Mouse (Mus musculus) midbrain, embryonic 12.5 days (tissue): ENCODE measurements around the gene Msrb3. TPM values are rescaled to one million over a fixed set of nuclear protein-coding genes. Genes with fewer than 3 reads are reported as not detected.

Source experiments
- ATAC-seq: fragments of 200-750 bp; cut with Nextera tagmentation; 2 replicates; pipeline ENCODE4 v1.8.0; 2017; ENCODE audit warnings: low read depth, moderate TSS enrichment, moderate library complexity; ENCODE audit not compliant: low FRiP score
- H3K27ac ChIP-seq: fragments of 300-500 bp; sonication (generic); replicated peaks from 2 replicates; pipeline ENCODE4 v1.5.1; 2016; ENCODE audit warnings: mild to moderate bottlenecking
- H3K27me3 ChIP-seq: fragments of 300-500 bp; sonication (generic); 2 replicates; pipeline ENCODE4 v1.6.1; 2016; ENCODE audit warnings: mild to moderate bottlenecking
- H3K36me3 ChIP-seq: fragments of 300-500 bp; sonication (generic); 2 replicates; pipeline ENCODE4 v1.6.1; 2016
- H3K4me1 ChIP-seq: fragments of 300-500 bp; sonication (generic); 2 replicates; pipeline ENCODE4 v1.6.1; 2016
- H3K4me2 ChIP-seq: fragments of 300-500 bp; sonication (generic); replicated peaks from 2 replicates; pipeline ENCODE4 v1.6.1; 2016; ENCODE audit warnings: mild to moderate bottlenecking, moderate library complexity
- H3K4me3 ChIP-seq: fragments of 300-500 bp; sonication (generic); 2 replicates; pipeline ENCODE4 v1.5.1; 2016; ENCODE audit warnings: mild to moderate bottlenecking
- H3K9ac ChIP-seq: fragments of 300-500 bp; sonication (generic); replicated peaks from 2 replicates; pipeline ENCODE4 v1.6.1; 2016; ENCODE audit warnings: mild to moderate bottlenecking, moderate library complexity
- H3K9me3 ChIP-seq: fragments of 300-500 bp; sonication (generic); 2 replicates; pipeline ENCODE4 v1.6.1; 2016; ENCODE audit warnings: mild to moderate bottlenecking
- WGBS: fragments of 180-500 bp; shearing (Covaris S2); methylation state at CpG from one replicate; pipeline ENCODE4 v1.1.7; 2016; 5-methylcytosine and 5-hydroxymethylcytosine counted together
- polyA plus RNA-seq: library from polyadenylated mRNA; unstranded; fragments of >200 nt; fragmentation: Nextera tagmentation; extraction: Ambion mirVana; gene quantifications from 2 replicates; pipeline ENCODE4 v1.2.1, GENCODE M21; 2016

Gene Msrb3
- polyA plus RNA-seq, 1 experiment from 2014 or later: 3.6 TPM

DNA sequence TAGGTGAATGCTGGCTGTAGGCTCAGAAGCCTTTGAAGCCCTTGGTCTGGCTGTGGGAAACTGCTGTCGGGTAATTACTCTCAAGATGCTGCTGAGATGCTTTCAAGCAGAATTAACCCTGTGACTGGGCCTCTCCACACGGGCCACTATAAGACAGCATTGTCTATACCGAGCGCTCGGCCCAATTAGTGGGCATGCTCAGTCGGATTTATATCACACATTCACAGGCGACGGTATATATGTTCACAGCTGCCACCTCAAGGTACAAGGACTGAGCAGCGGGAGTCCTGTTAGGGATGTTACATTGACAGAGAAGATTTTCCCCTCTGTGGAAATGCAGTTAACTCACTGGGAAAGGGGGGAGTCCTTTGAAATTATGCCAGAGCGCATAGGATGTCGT is 73.3 kb downstream of the Msrb3 start:
- Histone ChIP-seq H3K9me3 (no peaks in the 10 kb centered on the region), H3K27ac (peak overlapping the region; percentile 30; the same call in 1 of the 2 replicates), H3K4me2 (no peak overlapping the region; the same call in 1 of the 2 replicates), H3K36me3 (no peaks in the 10 kb centered on the region), H3K4me1 (peaks cover 29% of the 10 kb centered on the region; the same call in 1 of the 2 replicates), H3K9ac (no peak overlapping the region), H3K27me3 (no peaks in the 10 kb centered on the region), H3K4me3 (no peak overlapping the region)
- ATAC-seq: peak; percentile 91
- WGBS: 38% methylated on average over 11 of the region's 11 CpGs

DNA sequence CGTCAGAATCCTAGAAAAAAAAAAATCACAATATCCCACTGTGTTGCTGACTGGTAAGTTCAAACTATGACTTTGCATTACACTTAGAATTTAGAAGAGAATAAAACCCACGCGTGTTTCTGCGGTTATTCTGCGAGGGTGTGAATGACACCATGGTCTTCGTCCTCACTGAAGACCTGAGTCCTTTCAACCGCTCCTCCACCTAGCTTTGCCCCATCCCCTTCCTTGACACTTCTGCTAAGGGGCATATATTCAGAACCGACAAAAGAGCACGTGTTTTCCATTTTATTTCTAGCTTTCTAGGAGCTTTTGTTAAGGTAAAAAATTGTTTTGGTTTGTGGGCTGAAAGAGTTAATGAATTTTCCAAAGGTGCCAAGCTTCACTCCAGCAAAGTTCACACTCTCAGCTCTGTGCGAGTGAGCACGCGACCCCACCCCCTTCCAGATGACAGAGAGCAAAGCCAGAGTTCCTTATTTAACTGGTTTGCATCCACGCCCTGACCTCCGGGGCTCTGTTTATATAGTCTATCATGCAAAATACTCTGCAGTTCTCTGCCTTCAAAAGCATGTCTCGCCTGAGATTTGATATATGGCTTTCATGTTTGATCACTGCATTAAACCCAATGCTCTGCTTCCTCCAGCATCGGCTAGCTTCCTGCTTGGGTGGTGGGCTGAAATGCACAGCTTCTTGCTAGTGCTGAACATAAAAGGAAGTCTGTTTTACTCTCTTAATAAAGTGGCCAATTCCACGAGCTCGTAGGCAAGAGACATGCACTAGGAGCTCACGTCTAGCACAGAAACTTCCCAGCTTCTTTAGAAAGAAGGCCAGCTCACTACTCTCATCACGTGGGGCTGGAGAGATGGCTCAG is 77.2 kb downstream of the Msrb3 start:
- no peak overlapping the region for H3K4me2 ChIP-seq
- ATAC-seq: no peak
- H3K36me3 ChIP-seq: no peaks in the 10 kb centered on the region
- H3K9ac ChIP-seq: no peak overlapping the region
- H3K4me3 ChIP-seq: no peak overlapping the region
- no peaks in the 10 kb centered on the region for H3K9me3 ChIP-seq
- H3K4me1 ChIP-seq: peaks cover 29% of the 10 kb centered on the region; the same call in 1 of the 2 replicates
- H3K27me3 ChIP-seq: no peaks in the 10 kb centered on the region
- no peak overlapping the region for H3K27ac ChIP-seq
- 57% methylated on average over 20 of the region's 20 CpGs for WGBS

DNA sequence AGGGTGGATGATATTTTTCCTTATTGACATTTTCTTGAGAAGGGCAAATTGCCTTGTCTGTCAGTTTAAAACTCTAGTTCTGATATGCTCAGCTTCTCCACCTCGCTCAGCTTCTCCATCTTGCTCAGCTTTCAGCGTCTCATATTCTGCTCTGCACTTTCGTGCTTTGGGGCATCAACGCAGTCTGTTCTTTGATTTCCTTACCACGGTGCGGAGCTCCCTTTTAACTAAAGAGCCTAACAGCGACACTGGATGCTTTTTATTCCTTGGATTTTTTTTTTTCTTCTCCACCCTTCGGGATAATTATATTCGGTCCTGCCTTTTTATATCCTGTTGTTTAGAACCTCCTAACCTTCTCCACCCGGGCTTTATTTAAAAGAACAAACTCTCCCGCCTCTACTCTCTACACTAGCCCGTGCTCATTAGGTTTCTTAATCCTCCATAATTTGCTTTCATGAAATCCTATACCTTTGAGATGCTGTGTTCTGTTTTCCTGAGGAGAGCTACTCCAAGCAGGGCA is 78.1 kb downstream of the Msrb3 start:
- Histone ChIP-seq H3K27me3 (no peaks in the 10 kb centered on the region), H3K4me3 (no peak overlapping the region), H3K9ac (no peak overlapping the region), H3K4me2 (no peak overlapping the region), H3K27ac (no peak overlapping the region), H3K4me1 (peaks cover 23% of the 10 kb centered on the region; the same call in 1 of the 2 replicates), H3K9me3 (no peaks in the 10 kb centered on the region), H3K36me3 (no peaks in the 10 kb centered on the region)
- no peak for ATAC-seq
- 33% methylated on average over 12 of the region's 12 CpGs for WGBS

DNA sequence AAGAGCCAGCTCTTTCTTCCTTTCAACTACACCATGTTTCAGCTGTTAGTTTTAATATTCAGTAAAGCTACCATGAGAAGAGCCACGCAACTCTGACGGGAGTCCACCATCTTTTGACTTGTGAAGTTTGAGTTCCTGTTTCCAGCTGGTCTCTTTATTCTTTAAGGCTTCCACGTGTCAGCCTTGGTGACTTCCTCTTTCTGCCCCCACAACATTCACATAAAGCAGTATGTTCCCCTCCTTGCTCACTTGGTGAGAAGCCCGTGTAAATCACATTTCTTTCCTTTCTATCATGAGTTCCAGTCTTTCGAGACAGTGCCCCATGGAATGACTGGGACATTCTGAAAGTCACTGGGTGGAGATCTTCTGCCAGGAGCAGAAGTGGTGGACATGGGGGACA is 83.6 kb downstream of the Msrb3 start:
- Histone ChIP-seq H3K36me3 (no peaks in the 10 kb centered on the region), H3K4me1 (peaks cover 17% of the 10 kb centered on the region), H3K27ac (no peak overlapping the region), H3K9ac (no peak overlapping the region), H3K4me3 (no peak overlapping the region), H3K9me3 (no peaks in the 10 kb centered on the region), H3K4me2 (no peak overlapping the region), H3K27me3 (no peaks in the 10 kb centered on the region)
- WGBS: 89% methylated on average over 5 of the region's 5 CpGs
- ATAC-seq: no peak

DNA sequence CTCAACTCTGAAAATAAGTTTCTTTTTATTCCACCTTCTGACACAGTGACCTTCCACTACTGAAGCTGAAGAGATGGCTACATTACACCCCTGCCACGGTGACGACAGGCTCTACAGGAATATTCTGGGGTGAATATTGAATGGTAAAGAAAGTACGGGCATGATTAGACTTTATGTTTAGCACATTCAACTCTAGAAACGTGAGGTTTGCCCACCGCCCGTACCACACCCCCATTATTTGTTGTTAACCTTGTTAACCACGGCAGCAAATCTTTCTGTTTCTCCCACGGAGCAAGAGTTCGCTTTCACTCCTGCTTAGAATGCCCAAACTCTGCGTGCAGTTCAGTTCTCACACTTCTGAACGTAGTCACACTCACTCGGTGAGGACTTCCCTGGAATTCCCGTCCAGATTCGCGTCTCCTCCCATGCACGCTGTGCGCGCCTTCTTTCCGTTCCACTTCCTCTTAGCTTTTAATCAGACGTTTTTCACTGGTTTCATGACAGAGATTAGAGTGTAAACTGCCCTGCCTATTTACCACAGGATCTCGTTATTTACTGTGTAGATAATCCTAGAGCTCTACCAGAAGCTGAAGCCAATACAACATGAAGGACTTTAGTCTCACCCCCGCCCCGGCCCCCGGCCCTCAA is 87.0 kb downstream of the Msrb3 start:
- no peak for ATAC-seq
- Histone ChIP-seq H3K27me3 (no peaks in the 10 kb centered on the region), H3K4me2 (0 out of 2 replicates have a peak overlapping the region, but pooled peaks have one; percentile 11), H3K9me3 (no peaks in the 10 kb centered on the region), H3K4me1 (peaks cover 25% of the 10 kb centered on the region), H3K9ac (no peak overlapping the region), H3K4me3 (no peak overlapping the region), H3K36me3 (no peaks in the 10 kb centered on the region), H3K27ac (no peak overlapping the region)
- 71% methylated on average over 24 of the region's 24 CpGs for WGBS

DNA sequence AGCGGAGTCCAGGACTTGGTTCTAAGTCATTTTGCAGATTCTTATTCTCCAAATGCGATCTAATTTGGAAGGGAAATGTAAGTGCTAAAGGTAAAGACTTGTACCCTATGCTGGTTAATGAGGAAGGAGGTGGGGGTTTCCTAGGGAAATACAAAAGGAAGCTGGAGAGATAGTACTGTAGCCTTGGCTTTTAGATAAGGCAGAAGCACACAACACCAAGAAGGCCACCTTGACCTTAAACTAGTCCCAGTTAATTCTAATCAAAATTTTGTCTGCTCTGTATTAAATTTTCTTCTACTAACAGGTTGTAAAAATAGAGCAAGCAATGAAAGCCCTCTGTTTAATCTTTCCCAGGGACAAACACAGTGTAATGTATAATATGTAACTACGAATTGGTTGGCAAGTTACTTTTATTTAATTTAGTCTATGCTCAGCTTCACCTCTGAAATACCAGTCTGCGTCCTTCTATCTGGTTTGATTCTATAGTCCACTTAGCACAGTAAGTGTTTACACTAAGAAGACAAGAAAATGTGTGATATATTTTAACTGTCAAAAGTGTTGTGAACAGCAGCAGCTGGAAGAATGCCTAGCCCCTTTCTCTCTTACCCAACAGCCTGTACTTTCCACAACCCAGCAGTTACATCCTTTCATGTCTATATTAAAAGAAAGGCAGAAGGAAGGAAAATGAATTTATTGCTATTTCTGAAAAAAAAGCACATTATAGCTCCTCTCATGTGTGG is 87.9 kb downstream of the Msrb3 start:
- H3K4me2 ChIP-seq: no peak overlapping the region
- H3K27ac ChIP-seq: no peak overlapping the region
- no peaks in the 10 kb centered on the region for H3K36me3 ChIP-seq
- no peak for ATAC-seq
- 87% methylated on average over 4 of the region's 4 CpGs for WGBS
- H3K9me3 ChIP-seq: no peaks in the 10 kb centered on the region
- H3K27me3 ChIP-seq: no peaks in the 10 kb centered on the region
- H3K4me1 ChIP-seq: peaks cover 25% of the 10 kb centered on the region
- no peak overlapping the region for H3K4me3 ChIP-seq
- H3K9ac ChIP-seq: no peak overlapping the region

DNA sequence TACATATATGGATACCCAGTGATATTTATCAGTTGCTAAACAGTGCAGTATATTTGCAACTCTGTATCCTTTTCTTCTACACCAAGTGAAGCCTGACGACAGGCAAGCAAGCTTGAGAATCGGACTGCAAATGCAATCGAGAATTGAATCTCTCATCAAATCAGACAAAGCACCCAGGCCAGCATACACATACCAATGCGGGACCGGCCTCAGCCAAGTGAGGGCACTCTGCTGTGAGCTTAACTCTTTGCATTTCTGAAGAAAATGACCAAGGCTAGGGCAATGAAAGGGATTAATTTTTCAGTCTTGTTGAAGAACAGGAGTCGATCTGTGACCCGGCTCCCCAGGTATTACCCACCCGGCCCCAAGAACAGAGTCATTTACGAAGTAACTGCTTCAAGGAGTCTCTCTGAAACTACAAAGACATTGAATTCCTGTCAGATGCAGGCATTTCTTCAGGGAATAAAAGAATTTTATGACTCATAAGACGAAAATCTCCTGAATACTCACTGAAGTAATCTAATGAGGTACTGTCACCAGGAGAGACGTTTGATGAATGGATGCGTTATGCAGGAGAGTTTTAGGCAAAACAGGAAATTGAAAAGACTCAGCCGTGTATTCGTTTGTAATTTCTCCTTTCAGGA is 88.7 kb downstream of the Msrb3 start:
- H3K4me1 ChIP-seq: peaks cover 25% of the 10 kb centered on the region
- no peaks in the 10 kb centered on the region for H3K36me3 ChIP-seq
- no peaks in the 10 kb centered on the region for H3K27me3 ChIP-seq
- H3K4me3 ChIP-seq: no peak overlapping the region
- 49% methylated on average over 14 of the region's 14 CpGs for WGBS
- no peak for ATAC-seq
- H3K4me2 ChIP-seq: no peak overlapping the region
- H3K27ac ChIP-seq: no peak overlapping the region
- no peak overlapping the region for H3K9ac ChIP-seq
- no peaks in the 10 kb centered on the region for H3K9me3 ChIP-seq

DNA sequence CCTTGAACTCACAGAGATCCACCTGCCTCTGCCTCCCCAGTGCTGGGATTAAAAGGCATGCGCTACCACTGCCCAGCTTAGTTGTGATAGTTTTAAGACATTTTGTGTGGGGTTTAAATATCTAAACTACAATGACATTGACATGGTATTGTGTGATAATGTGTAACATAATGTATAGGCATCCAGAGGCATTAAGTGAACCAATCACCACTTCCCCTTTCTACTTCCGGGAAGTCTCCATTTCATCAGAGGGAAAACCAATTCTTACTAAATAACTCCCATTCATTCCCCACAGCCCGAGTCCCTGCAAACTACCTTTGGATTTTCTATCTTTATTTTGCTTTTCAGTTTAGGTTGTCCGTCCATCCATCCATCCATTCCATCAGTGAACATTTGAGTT is 90.7 kb downstream of the Msrb3 start:
- 97% methylated on average over 4 of the region's 4 CpGs for WGBS
- Histone ChIP-seq H3K4me1 (peaks cover 25% of the 10 kb centered on the region), H3K9me3 (no peaks in the 10 kb centered on the region), H3K36me3 (no peaks in the 10 kb centered on the region), H3K27me3 (no peaks in the 10 kb centered on the region), H3K4me2 (no peak overlapping the region), H3K4me3 (no peak overlapping the region), H3K27ac (no peak overlapping the region), H3K9ac (no peak overlapping the region)
- no peak for ATAC-seq

DNA sequence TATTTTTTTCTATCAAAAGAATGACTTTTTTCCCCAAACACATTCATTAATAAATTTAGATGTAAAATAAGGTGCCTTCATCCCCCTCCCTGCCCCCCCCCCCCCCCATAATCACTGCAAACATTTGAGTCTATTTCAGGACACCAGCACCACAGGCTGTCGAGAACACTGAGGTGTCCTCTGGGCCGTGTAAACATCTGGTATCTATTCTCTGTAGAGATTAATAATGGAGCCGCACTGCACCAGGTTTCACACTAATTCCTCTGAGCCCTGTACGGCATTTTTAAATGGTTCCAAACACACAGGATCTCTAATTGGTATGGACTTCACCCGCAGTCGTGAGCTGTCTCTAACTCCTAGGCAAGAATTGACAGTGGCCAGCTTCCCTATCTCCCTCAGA is 97.8 kb downstream of the Msrb3 start:
- peaks cover 10% of the 10 kb centered on the region for H3K4me1 ChIP-seq
- H3K27ac ChIP-seq: no peak overlapping the region
- no peaks in the 10 kb centered on the region for H3K9me3 ChIP-seq
- no peak overlapping the region for H3K4me2 ChIP-seq
- H3K36me3 ChIP-seq: no peaks in the 10 kb centered on the region
- H3K27me3 ChIP-seq: no peaks in the 10 kb centered on the region
- no peak for ATAC-seq
- H3K9ac ChIP-seq: no peak overlapping the region
- no peak overlapping the region for H3K4me3 ChIP-seq
- WGBS: 38% methylated on average over 6 of the region's 6 CpGs

DNA sequence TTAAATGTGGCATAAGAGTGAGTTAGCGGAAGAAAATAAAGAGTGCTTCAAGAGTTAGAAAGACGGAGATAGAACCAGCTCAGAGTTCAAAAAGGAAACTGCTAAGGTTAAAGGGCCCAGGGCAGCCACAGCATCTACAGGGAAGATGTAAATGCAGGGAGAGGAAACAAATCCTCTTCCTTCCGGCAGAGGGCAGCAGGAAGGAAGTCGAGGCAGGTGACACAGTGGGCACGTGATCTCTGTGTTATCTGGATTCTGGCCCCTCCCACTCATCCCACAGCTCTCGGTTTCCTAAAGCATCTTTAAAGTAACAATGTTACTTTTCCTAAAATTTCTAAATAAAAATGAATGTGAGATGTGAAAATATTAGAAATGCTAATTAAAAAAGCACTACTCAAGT is 99.4 kb downstream of the Msrb3 start:
- no peaks in the 10 kb centered on the region for H3K36me3 ChIP-seq
- no peak overlapping the region for H3K4me2 ChIP-seq
- H3K9me3 ChIP-seq: no peaks in the 10 kb centered on the region
- WGBS: 78% methylated on average over 6 of the region's 6 CpGs
- H3K27ac ChIP-seq: no peak overlapping the region
- ATAC-seq: no peak
- peaks cover 12% of the 10 kb centered on the region for H3K4me1 ChIP-seq
- no peak overlapping the region for H3K4me3 ChIP-seq
- H3K9ac ChIP-seq: no peak overlapping the region
- H3K27me3 ChIP-seq: no peaks in the 10 kb centered on the region

DNA sequence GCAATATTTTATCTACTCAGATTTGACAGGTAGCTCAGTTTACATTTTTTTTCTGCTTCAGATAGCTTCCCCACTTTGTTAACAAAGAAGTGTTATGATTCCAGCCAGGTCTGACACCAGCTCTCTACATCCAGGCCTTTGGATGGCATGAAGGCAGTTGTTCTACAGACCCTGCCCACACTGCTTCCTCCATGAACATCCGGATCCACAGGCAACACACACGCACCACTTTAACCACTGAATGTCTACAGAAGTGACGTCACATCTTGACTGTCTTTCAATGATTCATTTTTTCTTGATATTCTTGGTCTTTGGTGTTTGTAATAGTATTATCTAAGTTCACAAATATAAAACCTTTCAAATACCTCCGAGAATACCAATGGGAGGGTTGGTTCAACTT is 102.2 kb downstream of the Msrb3 start:
- Histone ChIP-seq H3K4me3 (no peak overlapping the region), H3K9me3 (no peaks in the 10 kb centered on the region), H3K27me3 (no peaks in the 10 kb centered on the region), H3K4me2 (no peak overlapping the region), H3K27ac (no peak overlapping the region), H3K9ac (no peak overlapping the region), H3K4me1 (peaks cover 16% of the 10 kb centered on the region), H3K36me3 (no peaks in the 10 kb centered on the region)
- no peak for ATAC-seq
- WGBS: 93% methylated on average over 4 of the region's 4 CpGs
